Mouse (Mus musculus) cerebellum, adult 9-11 months (tissue): Measurements from ENCODE around the gene Lhx4.

Experiments used
- DNase-seq: peaks from one replicate; pipeline ENCODE4 v3.0.0; 2022

The Lhx4 gene

DNA sequence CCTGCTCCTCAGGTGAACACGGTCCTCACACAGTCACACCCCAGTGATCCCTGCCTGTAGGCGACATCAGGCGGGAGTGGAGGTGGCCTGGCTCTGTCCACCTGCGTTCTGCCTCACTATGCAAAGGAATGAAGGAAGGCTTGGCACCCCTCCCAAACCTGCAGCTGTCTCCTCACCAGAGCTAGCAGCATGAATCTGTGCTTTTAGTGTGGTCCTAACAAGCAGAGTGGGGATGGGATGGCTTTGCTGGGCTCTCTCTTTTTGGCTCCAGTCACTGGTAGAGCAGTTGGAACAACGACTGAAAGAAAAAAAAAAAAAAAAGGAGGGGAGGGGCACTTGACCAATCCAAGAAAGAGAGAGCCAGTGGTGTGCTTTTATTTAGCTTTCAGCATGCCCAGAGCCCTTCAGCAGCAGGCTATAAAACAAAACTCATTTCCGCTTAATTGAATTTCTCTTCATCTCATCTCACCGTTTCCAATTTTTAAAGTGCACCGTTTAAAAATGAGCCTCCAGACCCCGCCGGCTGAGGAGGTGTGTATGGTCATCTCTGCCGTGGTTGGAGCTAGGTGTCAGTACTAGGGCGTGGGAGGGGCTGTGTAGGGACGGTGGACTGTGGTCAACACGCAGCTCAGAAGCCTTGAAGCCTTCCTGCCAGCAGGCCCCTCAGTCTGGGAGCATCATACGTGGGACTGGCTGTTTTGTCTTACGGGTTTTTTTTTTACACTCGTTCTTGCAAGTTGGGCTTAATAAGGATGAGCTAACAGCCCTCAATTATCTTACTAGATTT lies 52.9 kb downstream of the Lhx4 start:
- DNase-seq: peak; percentile 47

DNA sequence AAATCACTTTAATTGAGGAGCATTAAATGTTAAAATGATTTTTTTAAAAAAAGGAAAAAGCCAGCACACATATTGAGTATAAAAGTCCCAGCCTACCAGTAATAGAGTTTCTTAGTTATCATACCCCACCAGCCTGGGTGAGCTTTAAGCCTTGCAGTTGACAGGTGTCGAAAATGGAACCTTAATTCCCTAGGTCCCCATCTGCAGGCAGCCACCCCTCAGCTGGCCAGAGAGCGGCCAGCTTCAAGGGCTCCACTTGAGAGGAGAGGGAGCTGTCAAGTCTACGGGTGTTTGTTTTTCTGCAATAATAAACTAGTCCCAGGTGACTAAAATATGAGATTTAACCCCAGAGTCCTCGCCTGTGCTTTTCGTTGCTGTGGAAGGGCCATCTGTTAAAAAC lies 58.0 kb downstream of the Lhx4 start:
- no peak for DNase-seq

DNA sequence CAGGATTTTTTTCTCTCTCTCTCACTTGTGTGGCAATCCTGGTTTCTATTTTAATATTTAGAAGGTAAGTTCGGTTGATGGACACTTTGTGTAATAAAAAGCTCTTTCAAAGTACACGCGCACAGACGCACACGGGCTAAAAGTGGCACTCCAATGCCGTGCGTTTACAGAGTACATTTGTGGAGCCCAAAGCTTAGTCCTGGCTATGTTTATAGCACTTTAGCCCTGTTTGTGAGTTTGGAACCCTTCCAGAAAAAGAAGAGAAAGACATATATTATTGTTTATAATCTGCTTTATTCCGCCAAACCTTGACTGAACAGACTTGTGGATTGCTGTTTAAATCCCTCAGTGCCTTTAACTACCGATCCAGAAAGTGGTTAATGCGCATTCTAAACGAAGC lies 58.5 kb downstream of the Lhx4 start:
- no peak for DNase-seq

DNA sequence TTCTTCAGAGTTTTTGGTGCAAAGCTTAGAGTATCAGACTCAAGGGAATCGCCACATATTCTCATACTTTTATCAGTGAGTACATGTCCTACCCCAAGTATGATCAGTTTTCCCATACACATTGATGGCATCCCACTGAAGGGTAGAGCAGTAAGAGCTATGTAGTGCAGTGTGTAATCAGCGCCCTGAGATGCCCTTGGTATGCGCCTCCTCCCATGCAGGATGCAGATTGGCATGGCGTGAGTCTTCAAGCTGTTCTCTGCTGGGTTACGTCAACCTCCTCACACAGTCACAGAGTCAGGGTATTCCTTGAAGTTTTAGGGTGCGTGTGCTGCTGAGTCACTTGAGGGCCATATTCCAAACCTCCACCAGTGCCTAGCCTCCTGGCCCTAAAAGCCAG lies 59.3 kb downstream of the Lhx4 start:
- no peak for DNase-seq

DNA sequence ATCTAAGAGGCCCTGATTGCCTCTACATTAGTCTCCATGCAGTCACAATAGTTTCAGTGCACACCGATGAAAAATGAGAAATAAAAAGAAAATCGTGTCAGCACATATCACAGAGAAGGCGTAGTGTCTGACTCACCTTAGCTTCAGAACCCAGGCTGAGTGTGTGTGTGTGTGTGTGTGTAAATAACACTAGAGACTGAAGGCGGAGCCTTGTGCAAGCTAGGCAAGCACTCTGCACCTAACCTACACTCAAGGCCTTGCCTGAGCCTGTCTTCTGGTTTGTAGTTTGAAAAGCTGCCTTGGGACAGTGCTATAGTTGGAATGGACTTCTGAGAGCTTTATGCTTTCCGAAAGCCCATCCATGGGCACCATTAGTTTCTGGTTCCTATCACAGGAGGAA lies 61.9 kb downstream of the Lhx4 start:
- no peak for DNase-seq

DNA sequence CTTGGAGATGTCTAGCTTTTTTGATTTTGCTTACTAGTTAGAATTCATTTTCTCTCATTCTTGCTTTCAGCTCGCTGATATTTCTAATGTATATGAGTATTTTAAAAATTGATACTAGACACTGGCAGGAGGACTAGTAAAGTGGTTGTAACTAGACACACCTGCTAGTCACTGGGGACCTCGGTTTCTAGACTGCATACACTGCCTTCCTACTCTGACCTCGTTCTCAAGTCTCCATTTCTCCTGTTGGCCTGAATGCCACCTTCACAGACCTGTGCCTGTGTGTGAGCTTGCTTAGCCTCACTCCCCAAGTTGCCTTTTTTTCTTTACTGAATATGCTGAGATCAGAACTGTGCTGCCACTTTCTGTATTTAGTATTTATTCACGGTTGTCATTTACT lies 62.3 kb downstream of the Lhx4 start:
- DNase-seq: no peak

DNA sequence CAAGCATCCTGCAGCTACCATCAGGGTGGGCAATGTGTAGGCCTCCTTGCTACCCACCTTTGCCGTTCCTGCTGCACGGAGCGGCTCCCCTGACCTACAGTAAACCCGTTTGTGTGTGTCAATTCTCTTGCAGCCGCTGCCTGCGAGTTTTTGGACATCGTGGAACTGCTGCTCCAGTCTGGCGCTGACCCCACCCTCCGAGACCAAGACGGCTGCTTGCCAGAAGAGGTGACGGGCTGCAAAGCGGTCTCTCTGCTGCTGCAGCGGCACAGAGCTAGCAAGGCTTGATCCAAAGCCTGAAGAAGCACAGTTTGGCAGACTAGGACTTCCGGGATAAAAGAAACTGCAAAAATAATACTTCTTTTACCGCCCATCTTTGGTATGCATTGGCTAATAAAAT lies 64.7 kb downstream of the Lhx4 start:
- no peak for DNase-seq

DNA sequence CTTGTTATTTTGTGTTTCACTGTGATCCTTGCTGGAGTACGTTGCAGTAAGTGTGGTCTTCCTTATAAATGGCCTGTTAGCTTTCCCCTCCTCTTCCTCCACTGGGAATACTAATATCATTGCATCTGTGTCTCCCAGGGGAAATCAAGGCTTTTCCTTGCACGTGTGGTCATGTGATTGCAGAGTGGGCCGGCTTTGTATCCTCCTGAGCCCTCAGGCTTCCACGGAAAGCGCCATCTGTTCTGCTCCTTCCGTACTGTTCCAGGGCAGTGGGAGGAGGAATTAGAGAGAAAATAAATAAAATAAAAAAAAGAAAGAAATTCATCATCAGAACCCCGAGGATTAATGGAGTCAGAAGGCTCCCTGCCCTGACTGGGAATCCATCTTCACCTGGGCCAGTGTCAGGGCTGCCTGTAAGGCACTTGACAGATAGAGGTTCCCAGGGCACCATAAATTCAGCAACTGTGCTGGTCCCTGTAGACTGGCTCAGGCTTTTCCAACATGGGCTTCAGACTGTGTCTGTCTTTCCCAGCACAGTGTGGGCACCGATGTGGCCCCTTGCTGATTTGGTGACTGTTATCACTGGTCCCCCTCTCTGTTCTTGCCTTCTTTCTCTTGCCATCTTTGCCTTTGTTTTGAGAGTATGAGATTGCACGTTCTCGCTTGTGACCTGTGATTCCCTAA lies 70.2 kb downstream of the Lhx4 start:
- no peak for DNase-seq

DNA sequence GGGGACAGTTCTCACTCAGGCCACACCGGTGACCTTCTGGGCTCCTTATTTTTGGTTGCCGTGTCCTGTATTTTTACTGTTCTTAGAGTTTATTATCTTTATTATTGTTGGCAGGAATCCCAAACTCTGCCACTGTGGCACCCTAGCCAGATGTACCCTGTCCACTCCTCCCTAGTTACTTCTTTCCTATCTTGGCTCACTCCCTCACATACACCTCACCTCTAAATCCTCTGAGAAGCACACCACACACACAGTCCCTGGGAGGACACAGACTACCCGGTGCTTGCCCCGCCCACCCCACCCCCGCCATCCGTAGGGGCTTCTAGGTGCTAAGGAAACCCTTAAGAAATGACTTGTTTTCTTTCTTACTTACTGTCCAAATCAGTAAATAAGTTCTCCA lies 75.9 kb downstream of the Lhx4 start:
- no peak for DNase-seq

DNA sequence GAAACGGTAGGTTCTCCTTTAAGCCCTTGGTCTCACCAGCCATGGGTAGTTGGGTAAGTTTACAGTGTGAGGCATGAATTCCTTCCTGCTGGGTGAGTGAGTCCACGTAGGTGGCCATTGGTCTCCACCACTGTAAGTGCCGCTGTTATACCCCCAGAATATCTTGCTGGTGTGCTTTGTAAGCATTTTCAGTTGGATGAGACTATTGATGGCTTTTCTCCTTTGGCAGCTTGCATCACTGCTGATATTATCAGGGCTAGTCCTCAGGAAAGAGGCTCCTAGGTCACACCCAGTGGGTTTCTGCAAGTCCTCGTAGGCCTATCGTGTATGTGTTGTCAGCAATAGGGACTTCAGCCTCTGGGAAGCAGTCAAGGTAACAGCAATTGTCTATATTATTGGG lies 87.5 kb downstream of the Lhx4 start:
- DNase-seq: no peak

DNA sequence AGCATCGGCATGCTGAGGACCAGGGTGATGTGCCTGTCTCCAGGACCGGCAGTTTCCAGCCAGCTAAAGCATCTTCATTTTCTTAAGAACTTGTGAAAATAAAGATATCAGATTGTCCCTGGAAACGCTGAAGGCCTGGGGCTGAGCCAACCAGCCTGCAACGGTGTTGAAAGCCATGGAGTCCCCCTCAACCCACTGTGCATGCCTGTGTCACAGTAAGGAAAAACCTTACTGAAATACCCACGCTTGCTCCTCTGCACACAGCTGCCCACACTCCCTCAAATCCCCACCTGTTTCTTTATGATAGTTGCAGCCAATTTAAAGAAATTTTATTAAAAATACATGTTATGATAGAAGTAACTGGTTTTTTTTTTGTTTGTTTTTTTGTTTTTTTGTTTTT lies 95.2 kb downstream of the Lhx4 start:
- no peak for DNase-seq

DNA sequence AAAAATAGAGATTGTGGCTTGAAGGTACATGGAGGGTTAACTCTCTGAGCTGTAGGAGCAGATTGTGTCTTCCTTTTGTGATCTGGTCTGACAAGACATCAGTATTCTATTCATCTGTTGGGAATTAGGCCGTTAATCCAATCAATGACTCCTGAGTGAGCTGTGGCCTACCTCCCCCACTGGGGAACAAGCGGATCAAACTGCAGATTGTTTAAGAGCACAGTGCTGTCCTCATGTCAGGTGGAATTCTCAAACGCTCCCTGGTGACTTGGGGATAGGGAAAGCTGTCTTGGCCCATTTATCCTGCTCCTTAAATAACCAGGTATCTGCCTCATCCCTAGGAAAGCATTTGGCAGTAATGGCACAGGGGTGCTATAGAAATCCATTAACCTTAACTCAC lies 96.5 kb downstream of the Lhx4 start:
- DNase-seq: no peak

DNA sequence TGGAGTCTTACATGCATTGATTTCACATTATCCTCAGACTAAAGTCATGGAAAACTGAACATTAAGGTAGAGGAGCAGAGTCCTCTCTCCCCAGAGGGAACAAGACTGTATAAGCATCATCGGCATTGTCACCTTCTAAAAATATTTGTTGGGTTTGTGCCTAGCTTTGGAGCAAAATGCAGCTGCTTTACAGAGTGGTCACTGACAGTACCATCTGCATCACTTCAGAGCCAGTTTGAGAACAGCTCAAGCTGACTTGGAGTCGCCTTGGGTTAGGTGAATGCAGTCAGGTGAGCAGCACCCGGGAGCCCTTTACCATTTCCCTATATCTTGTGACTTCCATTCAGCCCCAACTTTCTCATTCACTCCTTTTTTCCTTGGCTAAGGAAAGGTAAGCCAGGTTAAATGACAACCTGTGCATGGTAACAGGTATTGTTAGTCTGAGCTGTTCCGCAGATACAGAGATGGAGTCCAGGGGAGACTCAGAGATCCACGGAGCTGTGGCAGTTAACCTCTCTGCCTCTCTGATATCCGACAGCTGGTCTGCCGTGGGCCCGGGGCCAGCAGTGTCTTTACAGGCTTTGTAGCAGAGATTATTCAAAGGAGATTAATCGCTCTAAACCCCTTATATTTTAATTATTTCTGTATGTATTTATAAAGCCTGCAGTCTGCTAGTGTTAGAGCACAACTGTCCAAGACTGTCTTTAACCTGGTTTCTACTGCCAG lies 101.2 kb downstream of the Lhx4 start:
- DNase-seq: peak; percentile 16
